Mouse (Mus musculus) stomach, postnatal 0 days (tissue): ENCODE data around the gene Rpl11. TPM values are rescaled to one million over a fixed set of nuclear protein-coding genes. Genes with fewer than 3 reads are reported as not detected.

Source experiments
- ATAC-seq: fragments of 200-750 bp; cut with Nextera tagmentation; 2 replicates; pipeline ENCODE4 v1.8.0; 2017; ENCODE audit not compliant: low FRiP score, low TSS enrichment
- DNase-seq: peaks from one replicate; pipeline ENCODE4 v3.0.0-alpha.2; 2016; ENCODE audit warnings: low spot score
- H3K27ac ChIP-seq: fragments of 300-500 bp; sonication (generic); replicated peaks from 2 replicates; pipeline ENCODE4 v1.5.1; 2014; ENCODE audit warnings: mild to moderate bottlenecking, control low read depth
- H3K27me3 ChIP-seq: fragments of 300-500 bp; sonication (generic); 2 replicates; pipeline ENCODE4 v1.6.1; 2014; ENCODE audit warnings: low read length; ENCODE audit not compliant: control insufficient read depth, insufficient read depth
- H3K36me3 ChIP-seq: fragments of 300-500 bp; sonication (generic); 2 replicates; pipeline ENCODE4 v1.6.1; 2014; ENCODE audit warnings: low read length, mixed read lengths; ENCODE audit not compliant: control insufficient read depth, insufficient read depth
- H3K4me1 ChIP-seq: fragments of 300-500 bp; sonication (generic); replicated peaks from 2 replicates; pipeline ENCODE4 v1.6.1; 2014; ENCODE audit warnings: antibody characterized with exemption; ENCODE audit not compliant: control insufficient read depth, insufficient read depth
- H3K4me2 ChIP-seq: fragments of 300-500 bp; sonication (generic); replicated peaks from 2 replicates; pipeline ENCODE4 v1.6.1; 2014; ENCODE audit warnings: low read depth, mild to moderate bottlenecking, control low read depth, moderate library complexity
- H3K4me3 ChIP-seq: fragments of 300-500 bp; sonication (generic); 2 replicates; pipeline ENCODE4 v1.5.1; 2014; ENCODE audit warnings: low read depth, low read length, control low read depth
- H3K9ac ChIP-seq: fragments of 300-500 bp; sonication (generic); 2 replicates; pipeline ENCODE4 v1.6.1; 2014; ENCODE audit warnings: mild to moderate bottlenecking, low read length, control low read depth, mixed read lengths
- H3K9me3 ChIP-seq: fragments of 300-500 bp; sonication (generic); 2 replicates; pipeline ENCODE4 v1.6.1; 2016; ENCODE audit warnings: low read length; ENCODE audit not compliant: control insufficient read depth
- CTCF ChIP-seq: IDR thresholded peaks from 2 replicates; pipeline ENCODE4 v1.5.1; 2016; ENCODE audit warnings: antibody characterized with exemption, low read depth, mild to moderate bottlenecking, moderate library complexity
- EP300 ChIP-seq: optimal IDR thresholded peaks from 2 replicates; pipeline ENCODE3; 2016; ENCODE audit warnings: antibody characterized with exemption
- WGBS: fragments of 180-500 bp; shearing (Covaris S2); extraction: QIAGEN DNeasy Blood & Tissue Kit; methylation state at CpG from one replicate; pipeline ENCODE4 v1.1.7; 2014; 5-methylcytosine and 5-hydroxymethylcytosine counted together
- polyA plus RNA-seq: library from polyadenylated mRNA; unstranded; fragments of >200 nt; fragmentation: Nextera tagmentation; extraction: Ambion mirVana; gene quantifications from 2 replicates; pipeline ENCODE4 v1.2.1, GENCODE M21; 2015

Gene Rpl11
- polyA plus RNA-seq, 1 experiment from 2014 or later = 402 TPM

GRCm38 (mm10) chr4:136022924-136023323 is 30.3 kb downstream of the Rpl11 start:
- Histone ChIP-seq H3K9ac (no peak overlapping the region), H3K4me3 (no peak overlapping the region), H3K27me3 (no peaks in the 10 kb centered on the region), H3K36me3 (no peaks in the 10 kb centered on the region), H3K27ac (no peak overlapping the region), H3K4me1 (no peaks in the 10 kb centered on the region), H3K9me3 (no peaks in the 10 kb centered on the region), H3K4me2 (no peak overlapping the region)
- DNase-seq (no peak), ATAC-seq (no peak)
- TF ChIP-seq EP300 (no peak), CTCF (no peak)
- 87% methylated on average over 9 of the region's 9 CpGs for WGBS

DNA sequence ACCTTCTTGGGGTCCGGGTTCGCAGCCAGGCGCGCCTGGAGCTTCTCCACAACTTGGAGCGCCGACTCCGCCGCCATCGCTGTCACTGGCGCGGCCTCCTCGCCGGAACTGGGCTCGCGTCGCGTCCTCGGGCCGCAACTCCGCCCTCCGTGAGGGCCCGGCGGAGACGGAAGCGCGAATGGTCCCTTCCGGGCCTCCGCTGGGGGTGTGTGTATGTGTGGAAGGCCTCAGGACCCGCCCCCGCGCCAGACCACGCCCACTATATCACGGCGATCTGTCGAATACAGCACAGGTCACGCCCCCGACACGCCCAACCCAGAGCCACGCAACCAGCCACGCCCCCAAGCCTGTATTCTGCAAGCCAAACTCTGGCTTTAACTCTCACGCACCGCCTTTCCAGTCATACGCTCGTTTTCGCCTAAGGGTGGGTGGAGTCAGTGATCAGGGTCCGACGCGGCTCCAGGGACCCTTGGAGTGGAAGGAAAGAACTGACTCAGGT is 31.6 kb downstream of the Rpl11 start, which contains the start of gene Eloa:
TSS of gene Eloa (minus strand) at position 215 of the 499 bp plus-strand sequence.
- Histone ChIP-seq H3K9ac (peak within 1 kb of the TSS; percentile 99), H3K4me3 (peak within 1 kb of the TSS; percentile 99), H3K4me1 (no peaks in the 10 kb centered on the region), H3K27me3 (no peaks in the 10 kb centered on the region), H3K9me3 (no peaks in the 10 kb centered on the region), H3K27ac (peak within 1 kb of the TSS; percentile 94), H3K4me2 (peak within 1 kb of the TSS; percentile 68), H3K36me3 (no peaks in the 10 kb centered on the region)
- ATAC-seq (peak; percentile 99), DNase-seq (peak; percentile 100)
- under 1% methylated on average over 44 of the region's 48 CpGs for WGBS
- TF ChIP-seq EP300 (no peak), CTCF (peak; percentile 19; the same call in 1 of the 2 replicates)

DNA sequence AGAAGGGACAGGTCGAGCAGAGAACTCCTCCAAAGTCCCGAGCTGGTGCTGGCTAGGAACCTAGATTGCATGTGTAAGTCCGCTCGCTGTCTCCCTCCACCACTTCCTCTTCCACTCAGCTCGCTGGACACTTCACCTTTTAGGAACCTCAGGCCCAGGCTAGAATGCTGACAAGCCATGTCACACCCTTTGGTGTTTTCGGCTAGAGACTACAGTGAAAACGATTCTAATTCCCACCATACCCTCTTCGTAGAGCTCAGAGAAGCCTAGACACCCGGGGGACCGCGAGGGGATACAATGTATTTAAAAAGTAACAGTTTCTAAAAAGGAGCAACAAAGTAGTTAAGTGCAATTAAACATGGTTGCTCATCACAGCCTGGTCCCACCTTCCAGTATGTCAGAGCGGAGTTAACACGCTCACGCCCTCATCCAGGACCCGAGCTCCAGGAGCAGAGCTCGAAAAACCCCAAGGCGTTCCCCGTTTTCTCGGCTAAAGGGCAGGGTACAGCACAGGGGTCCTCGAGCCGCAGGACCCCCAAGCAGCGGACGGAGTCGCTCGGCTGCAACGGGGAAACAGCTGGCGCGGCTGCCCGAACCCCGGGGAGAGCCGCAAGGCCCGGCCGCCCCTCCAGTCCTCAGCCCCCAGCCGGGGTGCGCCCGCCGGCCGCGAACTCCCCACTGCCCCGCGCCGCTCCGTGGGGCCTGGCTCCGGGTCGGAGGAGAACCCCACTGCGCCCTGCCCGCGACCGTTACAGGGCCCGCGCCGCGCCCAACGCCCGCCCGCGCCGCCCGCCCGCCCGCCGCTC is 32.3 kb downstream of the Rpl11 start:
- ATAC-seq = peak; percentile 69
- Histone ChIP-seq H3K9me3 (no peaks in the 10 kb centered on the region), H3K4me2 (peak overlapping the region; percentile 68), H3K9ac (peak overlapping the region; percentile 99), H3K27me3 (no peaks in the 10 kb centered on the region), H3K4me3 (peak overlapping the region; percentile 99), H3K36me3 (no peaks in the 10 kb centered on the region), H3K4me1 (no peaks in the 10 kb centered on the region), H3K27ac (peak overlapping the region; percentile 94)
- TF ChIP-seq EP300 = no peak
- TF ChIP-seq CTCF = no peak
- WGBS = under 1% methylated on average over 41 of the region's 62 CpGs
- peak; percentile 40 for DNase-seq

- ATAC-seq (no peak), DNase-seq (no peak)
- H3K36me3 ChIP-seq = peaks cover 7% of the 10 kb centered on the region
- no peak for TF ChIP-seq EP300
- no peak for TF ChIP-seq CTCF
- WGBS = 69% methylated on average over 3 of the region's 3 CpGs
- no peak overlapping the region for H3K27ac ChIP-seq
- no peak overlapping the region for H3K4me2 ChIP-seq
- no peak overlapping the region for H3K9ac ChIP-seq
- H3K9me3 ChIP-seq = no peaks in the 10 kb centered on the region
- H3K4me3 ChIP-seq = no peak overlapping the region
- H3K4me1 ChIP-seq = no peaks in the 10 kb centered on the region
- H3K27me3 ChIP-seq = no peaks in the 10 kb centered on the region
These were observed 37.1 kb downstream of the Rpl11 start for GRCm38 (mm10) chr4:136016059-136016602.

GRCm38 (mm10) chr4:136010586-136010985 is 42.6 kb downstream of the Rpl11 start:
- ATAC-seq = no peak
- Histone ChIP-seq H3K9me3 (no peaks in the 10 kb centered on the region), H3K27me3 (no peaks in the 10 kb centered on the region), H3K4me2 (no peak overlapping the region), H3K4me1 (no peaks in the 10 kb centered on the region), H3K36me3 (peaks cover 40% of the 10 kb centered on the region), H3K4me3 (no peak overlapping the region), H3K27ac (no peak overlapping the region), H3K9ac (no peak overlapping the region)
- DNase-seq = no peak
- WGBS = 88% methylated on average over 4 of the region's 4 CpGs
- TF ChIP-seq CTCF (peak; percentile 23; the same call in 1 of the 2 replicates), EP300 (no peak)
